Mouse (Mus musculus): Measurements from ENCODE around the gene Akap7.

DNA sequence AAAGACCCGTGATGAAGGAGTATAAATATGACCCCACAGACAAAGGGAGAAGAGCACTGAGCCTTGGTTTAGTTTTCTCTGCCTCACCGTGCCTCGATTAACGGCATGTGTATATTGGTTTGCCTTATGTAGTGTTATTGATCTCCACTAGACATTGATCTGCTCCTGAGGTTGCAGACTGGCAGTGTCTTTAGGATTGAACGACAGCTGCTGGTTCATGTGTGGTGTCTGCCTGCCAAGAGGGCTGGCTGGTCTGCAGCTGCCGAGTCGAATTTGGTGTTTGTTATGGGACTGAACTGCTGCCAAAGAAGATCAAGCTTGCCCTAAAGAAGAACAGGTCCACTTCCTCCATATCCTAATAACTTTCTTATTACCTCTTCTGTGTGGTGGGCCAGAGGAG, 46.7 kb upstream of the Akap7 start:
- TF ChIP-seq CTCF (IDR thresholded peaks at IDR 0.05; ENCODE audit: low read depth) (no peak), EP300 (optimal IDR thresholded peaks at IDR 0.05) (no peak)

All from stomach, postnatal 0 days (tissue).